Mouse (Mus musculus) liver, embryonic 13.5 days (tissue): ENCODE data around the gene Hist1h3h. TPM values are rescaled to one million over a fixed set of nuclear protein-coding genes. Genes with fewer than 3 reads are reported as not detected.
A peak's percentile ranks its signal among the peaks of the same experiment; 100 is the strongest.
"Not testable (repeated sequence)": the region's sequence is repeated elsewhere in the genome, so short reads cannot be mapped to it uniquely, and the experiment has no call there.

Experiments
- ATAC-seq: fragments of 200-750 bp; cut with Nextera tagmentation; 2 replicates; pipeline ENCODE4 v1.8.0; 2017; ENCODE audit warnings: low read depth, mild to moderate bottlenecking, moderate number of reproducible peaks, moderate library complexity
- DNase-seq: peaks from one replicate; pipeline ENCODE4 v3.0.0; 2022
- H3K27ac ChIP-seq: fragments of 300-500 bp; sonication (generic); 2 replicates; pipeline ENCODE4 v1.5.1; 2015; ENCODE audit warnings: moderate library complexity, mild to moderate bottlenecking, inconsistent platforms
- H3K27me3 ChIP-seq: fragments of 300-500 bp; sonication (generic); 2 replicates; pipeline ENCODE4 v1.6.1; 2015; ENCODE audit warnings: mild to moderate bottlenecking, inconsistent platforms
- H3K36me3 ChIP-seq: fragments of 300-500 bp; sonication (generic); 2 replicates; pipeline ENCODE4 v1.6.1; 2015; ENCODE audit warnings: mild to moderate bottlenecking, inconsistent platforms
- H3K4me1 ChIP-seq: fragments of 300-500 bp; sonication (generic); replicated peaks from 2 replicates; pipeline ENCODE4 v1.6.1; 2015; ENCODE audit warnings: inconsistent platforms
- H3K4me2 ChIP-seq: fragments of 300-500 bp; sonication (generic); 2 replicates; pipeline ENCODE4 v1.6.1; 2015; ENCODE audit warnings: inconsistent platforms, mild to moderate bottlenecking, moderate library complexity
- H3K4me3 ChIP-seq: fragments of 300-500 bp; sonication (generic); replicated peaks from 2 replicates; pipeline ENCODE4 v1.5.1; 2015; ENCODE audit warnings: mild to moderate bottlenecking, inconsistent platforms
- H3K9ac ChIP-seq: fragments of 300-500 bp; sonication (generic); 2 replicates; pipeline ENCODE4 v1.6.1; 2015; ENCODE audit warnings: mild to moderate bottlenecking, inconsistent platforms
- H3K9me3 ChIP-seq: fragments of 300-500 bp; sonication (generic); replicated peaks from 2 replicates; pipeline ENCODE4 v1.6.1; 2016; ENCODE audit warnings: inconsistent platforms
- WGBS: fragments of 180-500 bp; shearing (Covaris S2); methylation state at CpG from one replicate; pipeline ENCODE4 v1.1.7; 2015; ENCODE audit not compliant: insufficient replicate concordance; 5-methylcytosine and 5-hydroxymethylcytosine counted together
- polyA plus RNA-seq: library from polyadenylated mRNA; unstranded; fragments of >200 nt; fragmentation: Nextera tagmentation; extraction: Ambion mirVana; gene quantifications from 2 replicates; pipeline ENCODE4 v1.2.1, GENCODE M21; 2015

The Hist1h3h gene
- 5.8 and 11.7 TPM in 2 replicates for polyA plus RNA-seq

GRCm38 (mm10) chr13:21717397-21718357 is at the start of gene Hist1h3h:
Gene Hist1h3h (plus strand): TSS chr13:21717659.
- under 1% methylated on average over 31 of the region's 56 CpGs for WGBS
- peak; percentile 15 for ATAC-seq

DNA sequence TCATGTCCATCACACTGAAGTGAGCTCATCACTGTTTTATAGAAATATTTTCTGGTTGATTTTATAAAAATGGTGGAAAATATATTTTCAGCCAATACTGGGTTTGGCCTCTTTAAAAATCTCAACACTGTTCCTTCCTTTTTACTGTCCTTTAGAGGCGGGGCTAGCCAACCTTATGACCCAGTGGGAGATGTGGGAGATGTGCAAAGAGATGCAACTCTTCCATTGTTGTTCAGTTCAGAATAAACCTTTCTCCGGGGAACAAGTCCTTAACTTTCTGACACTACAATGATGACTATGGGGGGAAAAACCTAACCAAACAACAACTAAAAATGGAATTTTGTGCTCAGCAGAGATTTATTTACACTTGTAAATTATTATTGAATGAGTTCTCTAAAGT is 40.2 kb upstream of the Hist1h3h start, which contains the start of gene Olfr1360:
Gene Olfr1360 (minus strand): TSS at position 101 of the 400 bp plus-strand sequence.
- whole genome bisulfite sequencing, result 60% methylated on average over 2 of the region's 2 CpGs
- DNase-seq (no peak), ATAC-seq (no peak)
- H3K9ac ChIP-seq, result no peak within 1 kb of the TSS
- no peaks in the 10 kb centered on the region for H3K36me3 ChIP-seq
- H3K4me3 ChIP-seq, result no peak within 1 kb of the TSS
- H3K27me3 ChIP-seq, result no peaks in the 10 kb centered on the region
- no peak within 1 kb of the TSS for H3K27ac ChIP-seq
- no peaks in the 10 kb centered on the region for H3K4me1 ChIP-seq
- no peak within 1 kb of the TSS for H3K4me2 ChIP-seq
- no peaks in the 10 kb centered on the region for H3K9me3 ChIP-seq

More at GRCm38 (mm10) chr13:21717397-21718357, at the start of gene Hist1h3h:
- not testable (repeated sequence) for H3K9me3 ChIP-seq, H3K36me3 ChIP-seq, H3K27me3 ChIP-seq
- Histone ChIP-seq H3K9ac (peak within 1 kb of the TSS; percentile 85), H3K4me2 (peak within 1 kb of the TSS; percentile 86), H3K27ac (peak within 1 kb of the TSS; percentile 99), H3K4me3 (peak within 1 kb of the TSS; percentile 64), H3K4me1 (peaks cover 55% of the 10 kb centered on the region)
- peak; percentile 88 for DNase-seq

- Histone ChIP-seq H3K4me3 (no peak within 1 kb of the TSS), H3K9ac (no peak within 1 kb of the TSS), H3K27me3 (no peaks in the 10 kb centered on the region), H3K9me3 (no peaks in the 10 kb centered on the region), H3K4me1 (no peaks in the 10 kb centered on the region), H3K4me2 (no peak within 1 kb of the TSS), H3K36me3 (no peaks in the 10 kb centered on the region), H3K27ac (no peak within 1 kb of the TSS)
- no peak for ATAC-seq
- DNase-seq, result no peak
Measured at GRCm38 (mm10) chr13:21697811-21698210, 19.6 kb upstream of the Hist1h3h start, which contains the start of gene Olfr1359. Gene Olfr1359 (plus strand): TSS chr13:21698111.

DNA sequence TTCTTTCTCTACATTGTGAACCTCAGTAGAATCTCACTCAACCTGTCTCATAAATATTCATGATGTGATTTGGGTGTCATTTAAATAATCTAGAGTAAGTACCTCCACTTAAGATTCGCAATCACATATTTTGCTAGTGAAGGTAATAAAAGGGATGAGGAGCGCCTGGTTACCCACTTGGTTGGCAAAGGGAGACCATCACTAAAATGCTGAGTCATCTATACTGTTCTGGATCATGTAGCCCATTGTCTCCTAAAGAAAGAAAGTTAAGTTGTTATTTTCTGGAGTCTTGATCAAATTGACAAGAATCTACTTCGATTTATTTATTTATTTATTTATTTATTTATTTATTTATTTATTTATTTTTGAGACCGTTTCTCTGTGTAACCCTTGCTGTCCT is 10.8 kb upstream of the Hist1h3h start:
- no peaks in the 10 kb centered on the region for H3K36me3 ChIP-seq
- H3K9me3 ChIP-seq, result no peaks in the 10 kb centered on the region
- WGBS, result 56% methylated on average over 4 of the region's 4 CpGs
- H3K4me3 ChIP-seq, result no peak overlapping the region
- no peak overlapping the region for H3K9ac ChIP-seq
- ATAC-seq, result no peak
- no peak overlapping the region for H3K4me2 ChIP-seq
- DNase-seq, result no peak
- peaks cover 7% of the 10 kb centered on the region for H3K4me1 ChIP-seq
- no peaks in the 10 kb centered on the region for H3K27me3 ChIP-seq
- no peak overlapping the region for H3K27ac ChIP-seq

DNA sequence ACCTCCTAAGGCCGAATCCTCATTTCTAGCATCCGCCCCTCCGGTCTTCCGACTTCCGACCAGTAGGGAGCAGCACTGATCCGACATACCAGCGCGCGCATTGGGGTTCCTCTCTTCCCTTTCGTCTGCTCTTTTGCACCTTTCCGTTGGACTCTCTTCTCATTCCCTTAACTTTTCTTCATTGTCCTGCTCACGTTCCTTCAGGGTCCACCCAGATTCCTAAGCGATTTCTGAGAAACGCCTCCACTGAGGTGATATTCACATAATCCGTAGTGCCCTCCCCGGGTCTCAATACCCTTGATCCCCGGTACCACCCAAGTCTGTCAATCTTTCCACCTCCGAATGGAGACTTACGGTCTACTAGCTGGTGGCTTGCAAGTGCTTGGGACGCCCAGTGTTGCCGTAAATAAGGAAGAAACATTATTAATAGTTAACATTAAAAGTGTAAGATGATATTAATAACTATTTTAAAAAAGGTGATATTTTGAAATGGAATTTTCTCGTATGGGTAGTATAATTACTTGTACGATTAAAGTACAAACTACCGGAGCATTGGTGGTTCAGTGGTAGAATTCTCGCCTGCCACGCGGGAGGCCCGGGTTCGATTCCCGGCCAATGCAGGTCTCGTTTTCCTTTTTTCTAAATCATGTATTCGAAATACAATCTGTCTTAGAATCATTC is 7.3 kb upstream of the Hist1h3h start:
- Histone ChIP-seq H3K4me1 (peaks cover 27% of the 10 kb centered on the region), H3K9me3 (no peaks in the 10 kb centered on the region), H3K4me3 (peak overlapping the region; percentile 71), H3K9ac (peak overlapping the region; percentile 79), H3K36me3 (no peaks in the 10 kb centered on the region), H3K27me3 (no peaks in the 10 kb centered on the region), H3K27ac (peak overlapping the region; percentile 80), H3K4me2 (peak overlapping the region; percentile 62)
- peak; percentile 83 for DNase-seq
- ATAC-seq, result peak; percentile 70
- under 1% methylated on average over 32 of the region's 32 CpGs for WGBS

GRCm38 (mm10) chr13:21710821-21711525 is 6.5 kb upstream of the Hist1h3h start:
- Histone ChIP-seq H3K4me2 (peak overlapping the region; percentile 86), H3K36me3 (no peaks in the 10 kb centered on the region), H3K4me1 (peaks cover 31% of the 10 kb centered on the region), H3K9ac (peak overlapping the region; percentile 76), H3K4me3 (peak overlapping the region; percentile 66), H3K9me3 (no peaks in the 10 kb centered on the region), H3K27me3 (no peaks in the 10 kb centered on the region), H3K27ac (peak overlapping the region; percentile 43; the same call in 1 of the 2 replicates)
- WGBS, result 1% methylated on average over 22 of the region's 22 CpGs
- ATAC-seq (peak; percentile 60), DNase-seq (peak; percentile 72)

DNA sequence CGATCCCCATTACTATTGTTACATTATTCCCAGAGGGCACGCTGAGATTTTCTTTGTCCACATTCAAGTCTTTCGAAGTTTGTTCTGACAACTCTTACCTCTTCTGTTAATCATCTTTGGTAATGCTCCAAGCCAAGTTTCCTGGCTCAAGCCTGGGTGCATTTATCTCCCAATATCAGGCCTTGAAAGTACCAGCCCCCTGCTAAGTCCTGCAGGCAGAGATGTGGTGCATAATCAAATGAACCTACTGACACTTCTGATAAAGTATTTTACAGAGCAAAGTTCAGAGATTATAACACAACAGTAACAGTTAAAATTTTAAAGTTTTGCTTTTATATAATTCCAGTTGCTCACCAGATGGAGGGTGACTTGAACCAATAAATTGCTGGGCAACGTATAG is 5.8 kb upstream of the Hist1h3h start:
- Histone ChIP-seq H3K27ac (peak overlapping the region; percentile 50), H3K4me3 (peak overlapping the region; percentile 66), H3K36me3 (no peaks in the 10 kb centered on the region), H3K9ac (peak overlapping the region; percentile 76), H3K9me3 (no peaks in the 10 kb centered on the region), H3K27me3 (no peaks in the 10 kb centered on the region), H3K4me1 (peaks cover 32% of the 10 kb centered on the region), H3K4me2 (peak overlapping the region; percentile 86)
- WGBS, result 23% methylated on average over 4 of the region's 4 CpGs
- ATAC-seq (no peak), DNase-seq (peak; percentile 15)

GRCm38 (mm10) chr13:21714725-21715124 is 2.7 kb upstream of the Hist1h3h start:
- peak; percentile 62 for DNase-seq
- H3K27ac ChIP-seq, result peak overlapping the region; percentile 99
- no peaks in the 10 kb centered on the region for H3K9me3 ChIP-seq
- H3K4me2 ChIP-seq, result peak overlapping the region; percentile 86
- H3K27me3 ChIP-seq, result no peaks in the 10 kb centered on the region
- peaks cover 51% of the 10 kb centered on the region for H3K4me1 ChIP-seq
- no peaks in the 10 kb centered on the region for H3K36me3 ChIP-seq
- H3K9ac ChIP-seq, result peak overlapping the region; percentile 88
- under 1% methylated on average over 7 of the region's 7 CpGs for WGBS
- no peak for ATAC-seq
- peak overlapping the region; percentile 63 for H3K4me3 ChIP-seq

DNA sequence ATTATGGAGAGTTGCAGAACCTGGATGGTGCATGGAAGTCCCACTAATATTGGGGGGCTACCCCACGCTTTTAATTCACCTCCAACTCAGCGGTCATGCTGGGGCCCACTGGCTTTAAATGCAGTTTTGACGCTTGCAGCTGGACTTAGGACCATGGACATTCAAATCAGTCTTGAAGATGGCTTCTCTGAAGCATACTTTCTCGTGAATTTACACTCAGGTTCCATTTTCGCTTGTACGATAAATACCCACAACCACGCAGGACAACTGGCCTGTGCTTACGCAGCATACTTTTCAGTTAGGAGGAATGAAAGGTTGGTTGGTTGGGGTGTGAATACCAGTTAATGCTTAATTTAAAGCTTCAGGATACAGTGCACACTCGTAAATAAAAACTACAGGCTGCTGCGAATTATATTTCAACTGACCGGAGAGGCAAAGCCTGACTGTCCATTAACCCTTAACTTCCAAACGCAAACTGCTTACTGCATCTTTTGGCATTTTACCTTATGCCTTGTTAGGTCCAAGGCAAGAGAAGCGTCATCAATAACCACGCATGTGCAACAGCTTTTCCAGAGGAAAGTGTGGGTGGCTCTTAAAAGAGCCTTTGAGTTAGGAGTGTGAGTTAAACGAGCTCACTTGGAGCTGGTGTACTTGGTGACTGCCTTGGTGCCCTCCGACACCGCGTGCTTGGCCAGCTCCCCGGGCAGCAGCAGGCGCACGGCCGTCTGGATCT is 2.2 kb upstream of the Hist1h3h start:
- Histone ChIP-seq H3K36me3 (no peaks in the 10 kb centered on the region), H3K9me3 (no peaks in the 10 kb centered on the region), H3K4me1 (peaks cover 57% of the 10 kb centered on the region), H3K27ac (peak overlapping the region; percentile 99), H3K4me2 (peak overlapping the region; percentile 86), H3K27me3 (no peaks in the 10 kb centered on the region), H3K9ac (peak overlapping the region; percentile 88), H3K4me3 (peak overlapping the region; percentile 63)
- ATAC-seq (0 out of 2 replicates have a peak, but pooled peaks have one; percentile 0), DNase-seq (no peak)
- under 1% methylated on average over 22 of the region's 22 CpGs for WGBS

DNA sequence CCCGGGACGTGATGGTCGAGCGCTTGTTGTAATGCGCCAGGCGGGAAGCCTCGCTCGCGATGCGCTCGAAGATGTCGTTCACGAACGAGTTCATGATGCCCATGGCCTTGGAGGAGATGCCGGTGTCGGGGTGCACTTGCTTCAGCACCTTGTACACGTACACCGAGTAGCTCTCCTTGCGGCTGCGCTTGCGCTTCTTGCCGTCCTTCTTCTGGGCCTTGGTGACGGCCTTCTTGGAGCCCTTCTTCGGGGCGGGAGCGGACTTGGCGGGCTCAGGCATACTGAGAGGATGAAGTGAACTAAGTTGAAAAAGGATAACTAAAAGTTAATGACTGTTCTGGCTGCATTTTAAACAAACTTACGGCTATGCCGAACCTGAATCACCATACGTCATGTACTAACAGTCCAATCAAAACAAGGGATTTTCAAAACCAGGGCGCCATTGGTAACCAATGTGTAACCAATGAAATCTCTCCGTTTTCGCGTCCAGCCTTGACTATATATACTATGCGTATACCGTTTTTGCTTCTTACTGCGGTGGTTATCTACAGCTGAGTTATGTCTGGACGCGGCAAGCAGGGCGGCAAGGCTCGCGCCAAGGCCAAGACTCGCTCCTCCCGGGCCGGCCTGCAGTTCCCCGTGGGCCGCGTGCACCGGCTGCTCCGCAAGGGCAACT is 1.5 kb upstream of the Hist1h3h start, which contains the start of the genes Hist1h2bl and Hist1h2ai:
Gene Hist1h2bl (minus strand): TSS at position 280 of the 676 bp plus-strand sequence.
Gene Hist1h2ai (plus strand): TSS at position 559 of the 676 bp plus-strand sequence.
- Histone ChIP-seq H3K4me2 (peak within 1 kb of the TSS; percentile 86), H3K9ac (peak within 1 kb of the TSS; percentile 88), H3K4me1 (peaks cover 63% of the 10 kb centered on the region), H3K4me3 (peak within 1 kb of the TSS; percentile 63), H3K27ac (peak within 1 kb of the TSS; percentile 99)
- DNase-seq (peak; percentile 91), ATAC-seq (peak; percentile 84)
- not testable (repeated sequence) for H3K36me3 ChIP-seq, H3K27me3 ChIP-seq, H3K9me3 ChIP-seq
- WGBS, result under 1% methylated on average over 32 of the region's 50 CpGs
